Mouse (Mus musculus) forebrain, embryonic 13.5 days (tissue): ENCODE measurements at regions not wholly inside any gene's neighbourhood (a gene's known extent, or its start where the extent isn't known, plus 50 kb on each side); places are given as distances from the start of the nearest gene placed in this dataset.
A peak's percentile ranks its signal among the peaks of the same experiment; 100 is the strongest.

Source experiments
- ATAC-seq: fragments of 200-750 bp; cut with Nextera tagmentation; 2 replicates; pipeline ENCODE4 v1.8.0; 2017
- H3K27ac ChIP-seq: fragments of 300-500 bp; sonication (generic); 2 replicates; pipeline ENCODE4 v1.5.1; 2015; ENCODE audit warnings: inconsistent platforms, mild to moderate bottlenecking, moderate library complexity
- H3K27me3 ChIP-seq: fragments of 300-500 bp; sonication (generic); 2 replicates; pipeline ENCODE4 v1.6.1; 2015; ENCODE audit warnings: mild to moderate bottlenecking, inconsistent platforms
- H3K36me3 ChIP-seq: fragments of 300-500 bp; sonication (generic); 2 replicates; pipeline ENCODE4 v1.6.1; 2015; ENCODE audit warnings: mild to moderate bottlenecking, inconsistent platforms; ENCODE audit not compliant: poor library complexity, severe bottlenecking
- H3K4me1 ChIP-seq: fragments of 300-500 bp; sonication (generic); 2 replicates; pipeline ENCODE4 v1.6.1; 2015; ENCODE audit warnings: inconsistent platforms
- H3K4me2 ChIP-seq: fragments of 300-500 bp; sonication (generic); 2 replicates; pipeline ENCODE4 v1.6.1; 2015; ENCODE audit warnings: inconsistent platforms, mild to moderate bottlenecking, moderate library complexity
- H3K4me3 ChIP-seq: fragments of 300-500 bp; sonication (generic); 2 replicates; pipeline ENCODE4 v1.5.1; 2015; ENCODE audit warnings: mild to moderate bottlenecking, inconsistent platforms
- H3K9ac ChIP-seq: fragments of 300-500 bp; sonication (generic); 2 replicates; pipeline ENCODE4 v1.6.1; 2015; ENCODE audit warnings: mild to moderate bottlenecking, inconsistent platforms
- H3K9me3 ChIP-seq: fragments of 300-500 bp; sonication (generic); replicated peaks from 2 replicates; pipeline ENCODE4 v1.6.1; 2016; ENCODE audit warnings: inconsistent platforms
- WGBS: fragments of 180-500 bp; shearing (Covaris S2); methylation state at CpG from one replicate; pipeline ENCODE4 v1.1.7; 2015; 5-methylcytosine and 5-hydroxymethylcytosine counted together

GRCm38 (mm10) chr12:58639478-58639877, 370.4 kb upstream of the Clec14a start:
- H3K27me3 ChIP-seq, result no peaks in the 10 kb centered on the region
- H3K9ac ChIP-seq, result no peak overlapping the region
- H3K36me3 ChIP-seq, result no peaks in the 10 kb centered on the region
- H3K27ac ChIP-seq, result no peak overlapping the region
- H3K4me2 ChIP-seq, result no peak overlapping the region
- H3K4me1 ChIP-seq, result 0 out of 2 replicates have a peak, but pooled peaks cover 2% of the 10 kb centered on the region
- 75% methylated on average over 1 of the region's 1 CpGs for WGBS
- no peak for ATAC-seq
- no peak overlapping the region for H3K4me3 ChIP-seq
- no peaks in the 10 kb centered on the region for H3K9me3 ChIP-seq

DNA sequence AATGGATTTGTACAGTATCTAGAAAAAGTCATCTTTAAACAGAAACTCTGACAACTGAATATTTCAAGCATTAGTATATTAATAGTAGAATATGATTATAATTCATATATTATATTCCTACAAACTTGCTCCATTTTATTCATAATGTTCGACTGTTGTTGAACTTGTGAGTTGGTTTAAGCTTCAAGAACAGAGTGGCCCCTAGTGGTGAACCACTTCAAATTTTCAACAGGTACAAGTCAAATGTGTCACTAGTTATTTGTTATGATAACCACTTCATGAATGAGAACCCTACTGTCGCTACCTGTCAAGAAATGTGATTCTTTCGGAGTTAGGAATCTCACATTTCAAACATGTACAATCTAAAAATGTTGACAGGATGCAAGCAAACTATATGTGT, 369.2 kb upstream of the Clec14a start:
- H3K4me3 ChIP-seq, result no peak overlapping the region
- no peak overlapping the region for H3K4me2 ChIP-seq
- H3K36me3 ChIP-seq, result no peaks in the 10 kb centered on the region
- 0 out of 2 replicates have a peak, but pooled peaks cover 2% of the 10 kb centered on the region for H3K4me1 ChIP-seq
- no peak for ATAC-seq
- no peaks in the 10 kb centered on the region for H3K27me3 ChIP-seq
- no peak overlapping the region for H3K27ac ChIP-seq
- H3K9ac ChIP-seq, result no peak overlapping the region
- WGBS, result 75% methylated on average over 3 of the region's 3 CpGs
- H3K9me3 ChIP-seq, result no peaks in the 10 kb centered on the region

GRCm38 (mm10) chr12:58632529-58632928, 363.4 kb upstream of the Clec14a start:
- no peak overlapping the region for H3K4me2 ChIP-seq
- H3K36me3 ChIP-seq, result no peaks in the 10 kb centered on the region
- 92% methylated on average over 3 of the region's 3 CpGs for WGBS
- no peaks in the 10 kb centered on the region for H3K27me3 ChIP-seq
- no peak overlapping the region for H3K4me3 ChIP-seq
- no peak overlapping the region for H3K27ac ChIP-seq
- H3K9me3 ChIP-seq, result no peaks in the 10 kb centered on the region
- ATAC-seq, result peak; percentile 67; the same call in 1 of the 2 replicates
- H3K9ac ChIP-seq, result no peak overlapping the region
- H3K4me1 ChIP-seq, result 0 out of 2 replicates have a peak, but pooled peaks cover 2% of the 10 kb centered on the region

DNA sequence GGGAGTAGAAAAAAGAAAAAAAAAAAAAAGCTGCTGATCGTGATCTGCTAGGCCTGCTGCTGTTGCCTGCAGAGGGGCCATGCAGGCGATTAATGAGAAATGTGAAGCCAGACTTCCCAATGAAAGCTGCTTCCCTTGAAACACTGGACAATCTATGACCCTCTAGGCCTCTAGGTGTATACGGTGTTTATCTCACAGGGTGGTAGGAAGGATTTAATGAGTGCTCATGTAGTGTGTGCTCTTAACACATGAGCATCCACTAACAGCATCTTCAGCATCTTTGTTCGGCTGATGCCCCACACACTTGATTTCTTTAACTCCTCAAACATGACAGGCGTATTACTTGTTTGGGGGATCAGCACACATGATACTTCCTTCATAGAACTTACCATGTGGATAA, 359.7 kb upstream of the Clec14a start:
- no peak for ATAC-seq
- no peaks in the 10 kb centered on the region for H3K36me3 ChIP-seq
- 61% methylated on average over 5 of the region's 5 CpGs for WGBS
- H3K4me2 ChIP-seq, result no peak overlapping the region
- no peak overlapping the region for H3K4me3 ChIP-seq
- H3K27ac ChIP-seq, result no peak overlapping the region
- 0 out of 2 replicates have a peak, but pooled peaks cover 3% of the 10 kb centered on the region for H3K4me1 ChIP-seq
- H3K9ac ChIP-seq, result no peak overlapping the region
- no peaks in the 10 kb centered on the region for H3K27me3 ChIP-seq
- no peaks in the 10 kb centered on the region for H3K9me3 ChIP-seq

DNA sequence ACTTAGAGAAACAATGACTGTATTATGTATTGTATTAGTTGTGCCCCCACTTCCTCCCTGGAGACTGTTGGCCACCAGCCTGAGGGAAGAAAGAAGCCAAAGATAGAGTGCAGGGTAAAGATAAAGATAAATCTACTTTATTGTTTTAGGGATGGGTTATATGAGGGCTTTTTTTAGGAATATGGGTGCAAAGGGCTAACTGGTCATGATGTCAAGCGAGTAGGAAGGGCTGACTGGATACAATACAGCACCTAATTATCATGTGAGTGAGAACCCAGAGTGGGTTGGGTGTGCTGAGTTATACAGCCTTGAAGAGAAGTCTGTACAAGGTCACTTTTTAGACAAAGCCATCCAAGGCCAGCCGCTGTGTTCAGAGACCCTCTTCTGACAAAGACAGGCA, 356.1 kb upstream of the Clec14a start:
- H3K9ac ChIP-seq, result no peak overlapping the region
- WGBS, result 75% methylated on average over 2 of the region's 2 CpGs
- no peaks in the 10 kb centered on the region for H3K27me3 ChIP-seq
- ATAC-seq, result no peak
- H3K9me3 ChIP-seq, result no peaks in the 10 kb centered on the region
- H3K4me1 ChIP-seq, result 0 out of 2 replicates have a peak, but pooled peaks cover 3% of the 10 kb centered on the region
- no peak overlapping the region for H3K4me2 ChIP-seq
- no peak overlapping the region for H3K27ac ChIP-seq
- no peaks in the 10 kb centered on the region for H3K36me3 ChIP-seq
- H3K4me3 ChIP-seq, result no peak overlapping the region

GRCm38 (mm10) chr12:58619508-58620310, 350.6 kb upstream of the Clec14a start:
- 75% methylated on average over 7 of the region's 7 CpGs for WGBS
- peak; percentile 51; the same call in 1 of the 2 replicates for ATAC-seq

GRCm38 (mm10) chr12:58594781-58595180, 325.7 kb upstream of the Clec14a start:
- H3K36me3 ChIP-seq, result no peaks in the 10 kb centered on the region
- no peak overlapping the region for H3K9ac ChIP-seq
- H3K4me1 ChIP-seq, result peaks cover 9% of the 10 kb centered on the region
- 91% methylated on average over 9 of the region's 9 CpGs for WGBS
- no peak overlapping the region for H3K27ac ChIP-seq
- ATAC-seq, result no peak
- H3K4me2 ChIP-seq, result no peak overlapping the region
- H3K9me3 ChIP-seq, result no peaks in the 10 kb centered on the region
- no peaks in the 10 kb centered on the region for H3K27me3 ChIP-seq
- no peak overlapping the region for H3K4me3 ChIP-seq

More at GRCm38 (mm10) chr12:58619508-58620310, 350.6 kb upstream of the Clec14a start:
- no peak overlapping the region for H3K27ac ChIP-seq
- H3K36me3 ChIP-seq, result no peaks in the 10 kb centered on the region
- no peak overlapping the region for H3K4me2 ChIP-seq
- no peaks in the 10 kb centered on the region for H3K4me1 ChIP-seq
- H3K4me3 ChIP-seq, result no peak overlapping the region
- no peak overlapping the region for H3K9ac ChIP-seq
- H3K9me3 ChIP-seq, result no peaks in the 10 kb centered on the region
- H3K27me3 ChIP-seq, result no peaks in the 10 kb centered on the region

DNA sequence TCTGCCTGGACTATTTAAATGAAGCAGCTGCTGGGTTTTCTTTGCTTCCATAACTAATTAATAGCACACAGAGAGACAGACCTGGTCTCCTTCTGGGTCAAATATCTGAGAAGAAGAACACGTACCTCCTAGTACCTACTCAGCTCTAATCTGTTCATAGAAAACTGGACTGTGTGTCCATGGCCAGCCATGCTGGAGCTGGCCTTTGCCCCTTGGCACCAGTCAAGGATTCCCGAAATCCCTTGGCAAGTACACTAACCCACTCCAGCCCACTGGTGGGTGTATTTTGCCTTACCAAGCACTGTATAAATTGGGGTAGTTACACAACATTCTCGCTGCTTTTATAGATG, 322.4 kb upstream of the Clec14a start:
- H3K9ac ChIP-seq, result no peak overlapping the region
- no peaks in the 10 kb centered on the region for H3K9me3 ChIP-seq
- H3K4me2 ChIP-seq, result no peak overlapping the region
- H3K4me3 ChIP-seq, result no peak overlapping the region
- peak overlapping the region; percentile 57 for H3K27ac ChIP-seq
- no peaks in the 10 kb centered on the region for H3K36me3 ChIP-seq
- ATAC-seq, result peak; percentile 45
- WGBS, result 57% methylated on average over 3 of the region's 3 CpGs
- no peaks in the 10 kb centered on the region for H3K27me3 ChIP-seq
- H3K4me1 ChIP-seq, result peaks cover 9% of the 10 kb centered on the region

DNA sequence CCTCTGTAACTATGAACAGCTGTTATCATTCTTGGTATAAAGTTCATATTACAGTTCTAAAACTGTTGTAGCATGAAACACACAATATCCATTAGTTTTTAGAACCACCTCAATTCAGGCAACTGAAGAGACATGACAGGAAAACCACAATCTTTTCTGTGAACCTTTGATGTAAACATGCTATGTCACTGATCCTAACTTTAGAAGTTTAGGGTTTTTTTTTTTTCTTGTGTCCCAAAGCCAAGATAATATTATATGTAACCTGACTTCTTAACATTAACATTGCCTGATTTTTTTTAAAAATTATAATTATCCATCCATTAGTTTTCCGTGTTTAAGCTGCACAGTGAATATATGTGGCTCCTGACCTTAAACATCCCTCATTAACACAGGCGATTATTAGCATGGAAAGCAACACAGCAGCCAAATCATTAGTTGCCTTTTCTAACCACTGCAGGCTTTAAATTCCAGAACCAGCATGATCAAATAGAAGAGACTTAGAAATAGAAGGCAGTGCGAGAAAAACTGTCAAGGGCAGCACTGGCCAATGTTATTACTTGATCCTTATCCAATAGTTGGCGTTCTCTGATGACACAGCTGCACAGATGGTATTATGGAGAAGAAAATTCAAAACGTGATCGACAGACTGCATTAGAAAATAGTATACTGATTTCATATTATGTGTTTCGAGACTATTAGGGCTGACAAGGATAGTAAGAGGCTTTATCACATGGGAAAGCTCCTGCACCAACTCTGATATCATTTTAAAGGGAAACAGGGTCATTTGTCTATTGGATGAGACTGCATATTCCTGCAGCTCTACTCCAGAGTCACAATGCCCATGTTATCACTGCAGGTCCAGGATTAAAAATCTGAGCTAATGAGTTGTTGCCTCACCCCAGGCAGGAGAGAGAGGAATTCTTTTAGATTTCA, 321.7 kb upstream of the Clec14a start:
- Histone ChIP-seq H3K4me2 (no peak overlapping the region), H3K36me3 (no peaks in the 10 kb centered on the region), H3K27ac (peak overlapping the region; percentile 57), H3K9ac (no peak overlapping the region), H3K4me1 (peaks cover 9% of the 10 kb centered on the region), H3K27me3 (no peaks in the 10 kb centered on the region), H3K9me3 (no peaks in the 10 kb centered on the region), H3K4me3 (no peak overlapping the region)
- ATAC-seq, result peak; percentile 50
- 39% methylated on average over 7 of the region's 7 CpGs for whole genome bisulfite sequencing

GRCm38 (mm10) chr12:58581811-58582572, 312.9 kb upstream of the Clec14a start:
- Histone ChIP-seq H3K27me3 (no peaks in the 10 kb centered on the region), H3K4me3 (no peak overlapping the region)
- 89% methylated on average over 5 of the region's 5 CpGs for WGBS

DNA sequence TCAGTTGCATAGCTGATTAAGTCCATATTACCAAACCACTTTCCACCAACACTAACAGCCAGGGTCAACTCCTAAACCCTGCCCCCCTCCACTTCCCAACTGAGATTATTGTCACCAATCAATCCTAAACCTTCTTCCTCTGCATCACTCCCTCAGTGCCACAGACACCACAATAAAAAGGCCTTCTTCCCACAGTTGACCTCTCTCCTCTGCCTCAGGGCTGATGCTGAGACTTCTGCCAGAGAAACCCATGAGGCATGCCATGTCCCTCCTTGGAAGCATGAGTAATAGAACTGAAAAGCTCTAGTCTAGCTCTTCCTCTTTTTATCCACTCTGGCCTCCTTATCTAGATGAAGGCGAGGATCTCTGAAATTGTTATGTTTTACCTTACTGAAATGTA, 300.0 kb upstream of the Clec14a start:
- no peak for ATAC-seq
- 90% methylated on average over 1 of the region's 1 CpGs for WGBS
- Histone ChIP-seq H3K4me1 (no peaks in the 10 kb centered on the region), H3K27me3 (no peaks in the 10 kb centered on the region), H3K4me2 (no peak overlapping the region), H3K36me3 (no peaks in the 10 kb centered on the region), H3K4me3 (no peak overlapping the region), H3K27ac (no peak overlapping the region), H3K9ac (no peak overlapping the region), H3K9me3 (no peaks in the 10 kb centered on the region)

More at GRCm38 (mm10) chr12:58581811-58582572, 312.9 kb upstream of the Clec14a start:
- ATAC-seq, result peak; percentile 75; the same call in 1 of the 2 replicates
- Histone ChIP-seq H3K9me3 (no peaks in the 10 kb centered on the region), H3K4me2 (no peak overlapping the region), H3K4me1 (no peaks in the 10 kb centered on the region), H3K27ac (no peak overlapping the region), H3K36me3 (no peaks in the 10 kb centered on the region), H3K9ac (no peak overlapping the region)
